ENCODE assay signal across 8 mouse cellular contexts in the genomic region with DNA sequence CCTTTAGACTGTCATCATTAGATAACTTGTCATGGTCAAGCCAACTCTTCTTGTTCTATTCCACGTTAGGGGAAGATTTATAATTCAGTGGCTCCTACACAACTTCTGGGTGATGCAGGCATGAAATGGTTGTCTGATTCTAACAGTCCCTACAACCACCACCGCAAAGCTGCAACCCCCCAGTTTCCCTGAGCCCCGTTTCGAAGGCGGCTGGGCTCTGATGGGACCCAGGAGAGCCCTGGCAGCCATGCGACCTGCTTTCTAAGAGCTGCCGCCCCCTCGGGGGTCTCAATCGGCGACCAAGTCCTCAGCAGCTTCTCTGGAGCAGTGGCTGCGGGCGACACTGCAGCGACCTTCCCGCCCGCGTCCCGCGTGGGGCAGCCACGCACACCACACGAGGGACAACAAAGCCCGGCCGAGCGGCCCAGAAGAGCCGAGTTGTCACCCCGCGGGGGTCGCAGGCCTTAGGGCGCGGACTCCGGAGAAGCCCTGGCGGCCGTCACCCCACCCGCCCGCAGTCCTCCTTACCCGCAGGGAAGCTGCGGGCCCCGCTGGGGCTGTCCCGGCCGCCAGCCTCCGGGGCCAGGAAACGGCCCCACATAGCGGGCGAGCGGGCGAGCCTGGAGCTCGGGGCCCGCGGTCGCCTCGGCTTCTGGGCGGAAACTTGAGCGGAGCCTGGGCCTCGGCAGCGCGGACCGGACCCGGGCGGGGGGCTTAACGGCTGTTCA. TPM values are rescaled to one million over a fixed set of nuclear protein-coding genes. Genes with fewer than 3 reads are reported as not detected.
DNase-seq lines count a peak whose midpoint lies in the region; ATAC-seq and TF ChIP-seq lines count a peak whose summit lies in the region.

No protein-coding gene starts in this region.

- ATAC-seq in common myeloid progenitor, adult 5-6 weeks (replicated peaks; ENCODE audit: low read depth, poor library complexity, severe bottlenecking) = peak; percentile 40
- peak; percentile 40 for ATAC-seq in granulocyte monocyte progenitor cell, adult 5-6 weeks (replicated peaks; ENCODE audit: poor library complexity, severe bottlenecking)
- peak; percentile 47 for ATAC-seq in megakaryocyte progenitor cell, adult 5-6 weeks (replicated peaks; ENCODE audit: poor library complexity)

- peaks cover 6% of the 10 kb centered on the region; the same call in 1 of the 2 replicates for H3K4me1 ChIP-seq in E14TG2a.4 (replicated peaks; ENCODE audit: low read depth, low read length)

- peak overlapping the region; percentile 90 for H3K4me3 ChIP-seq in E14TG2a.4 (replicated peaks; ENCODE audit: low read length)

- H3K36me3 ChIP-seq in E14TG2a.4 (ENCODE audit: insufficient read depth, low read length) = no peaks in the 10 kb centered on the region

- no peak for TF ChIP-seq CTCF in E14TG2a.4 (conservative IDR thresholded peaks at IDR 0.05; ENCODE audit: low read length)

- DNase-seq in heart, adult 9 months (ENCODE audit: low spot score in 2 of 2) = peak; percentile 33 to 42
- DNase-seq in heart, adult 11 months = no peak
- peak; percentile 48 to 51 for DNase-seq in layer of hippocampus, postnatal 36 days
- DNase-seq in skeletal muscle tissue, adult 2 months (ENCODE audit: low read depth, low spot score) = peak; percentile 26

- H3K9me3 ChIP-seq in E14TG2a.4 (ENCODE audit: low read length) = no peaks in the 10 kb centered on the region

- peaks cover 19% of the 10 kb centered on the region for H3K27me3 ChIP-seq in E14TG2a.4 (ENCODE audit: insufficient read depth, low read length)

RNA-seq across cellular contexts. Expression of a gene that starts 0.6 kb away (rescaled TPM):
- total RNA-seq in common myeloid progenitor, adult 5-6 weeks (2017) = 24.1 and 30.8 TPM in 2 replicates
- total RNA-seq in granulocyte monocyte progenitor cell, adult 5-6 weeks (2014; fragmentation: Nextera tagmentation) = 34.6 and 35.7 TPM in 2 replicates
- 39.8 and 44.6 TPM in 2 replicates for total RNA-seq in granulocyte monocyte progenitor cell, adult 5-6 weeks (2017)
- 10 to 100 TPM; 23.6 to 24.6 TPM for total RNA-seq in layer of hippocampus, postnatal 36 days (2021)
- total RNA-seq in megakaryocyte progenitor cell, adult 5-6 weeks (2015) = 34.0 and 37.0 TPM in 2 replicates
- total RNA-seq in megakaryocyte progenitor cell, adult 5-6 weeks (2017) = 34.9 and 44.2 TPM in 2 replicates

RNA-seq across cellular contexts. Expression of a gene that starts 41.7 kb away (rescaled TPM):
- 1.2 TPM in 1 of 2 replicates, not detected in the other for total RNA-seq in common myeloid progenitor, adult 5-6 weeks (2017)
- total RNA-seq in granulocyte monocyte progenitor cell, adult 5-6 weeks (2014; fragmentation: Nextera tagmentation) = not detected in 2 replicates
- 0.98 TPM in 1 of 2 replicates, not detected in the other for total RNA-seq in granulocyte monocyte progenitor cell, adult 5-6 weeks (2017)
- total RNA-seq in layer of hippocampus, postnatal 36 days (2021) = 1 to 10 TPM; 1.2 to 1.5 TPM
- total RNA-seq in megakaryocyte progenitor cell, adult 5-6 weeks (2015) = 0.64 TPM in 1 of 2 replicates, not detected in the other
- total RNA-seq in megakaryocyte progenitor cell, adult 5-6 weeks (2017) = 0.07 and 0.21 TPM in 2 replicates
